Mouse (Mus musculus) heart, postnatal 0 days (tissue): Measurements from ENCODE around the gene Synrg.

Experiments
- CTCF ChIP-seq: IDR thresholded peaks from 2 replicates; pipeline ENCODE4 v1.5.1; 2016; ENCODE audit warnings: antibody characterized with exemption, control low read depth, low read depth
- EP300 ChIP-seq: IDR thresholded peaks from 2 replicates; pipeline ENCODE4 v1.6.1; 2016; ENCODE audit warnings: antibody characterized with exemption, low read depth

DNA sequence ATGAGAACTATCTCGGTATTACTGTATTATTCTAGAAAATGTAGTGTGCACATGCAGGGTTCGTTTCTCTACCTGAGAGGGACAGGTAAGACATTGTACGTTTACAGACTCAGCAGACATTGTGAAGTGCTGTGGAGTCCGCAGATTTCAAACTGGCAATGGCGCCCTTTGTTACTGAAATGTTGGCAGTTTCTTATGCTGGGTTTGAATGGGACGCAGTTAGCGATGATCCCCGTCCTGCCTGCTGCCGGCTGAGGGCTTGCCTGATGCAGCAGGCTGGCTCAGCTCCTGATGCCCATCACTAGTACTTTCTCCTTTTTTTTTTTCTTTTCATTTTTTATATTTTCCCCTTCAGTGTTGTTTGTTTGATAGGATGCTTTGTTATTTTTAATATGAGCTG is 46.2 kb downstream of the Synrg start:
- TF ChIP-seq CTCF (no peak), EP300 (no peak)
